Mouse (Mus musculus) hindlimb bud, embryonic 11.5 days (tissue): ENCODE data around the gene C1qtnf6.

Experiments
- DNase-seq: peaks from one replicate; pipeline ENCODE4 v3.0.0-alpha.2; 2012; ENCODE audit warnings: low read depth, low spot score; ENCODE audit errors: extremely low spot score

The C1qtnf6 gene

DNA sequence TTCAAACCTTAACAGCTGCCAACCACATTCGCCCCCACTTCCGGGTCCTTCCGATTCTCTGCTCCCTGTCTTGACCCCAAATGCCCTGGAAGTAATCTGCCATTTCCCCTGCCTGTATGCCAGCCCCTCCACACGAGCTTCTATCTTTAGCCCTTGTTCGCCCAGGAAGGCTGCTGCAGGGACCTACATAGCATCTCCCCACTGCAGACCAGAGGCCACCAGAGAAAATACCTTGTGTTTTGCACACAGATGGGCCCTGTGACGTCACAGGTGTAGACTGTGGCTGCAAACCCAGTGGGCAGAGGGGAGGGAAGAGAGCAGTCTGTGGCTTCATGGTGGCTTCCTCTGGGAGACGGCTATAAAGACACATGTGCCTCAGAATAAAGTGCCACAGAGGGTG, 13.0 kb downstream of the C1qtnf6 start:
- DNase-seq: no peak

- no peak for DNase-seq
Observed at GRCm38 (mm10) chr15:78515759-78516158, 15.5 kb downstream of the C1qtnf6 start.

DNA sequence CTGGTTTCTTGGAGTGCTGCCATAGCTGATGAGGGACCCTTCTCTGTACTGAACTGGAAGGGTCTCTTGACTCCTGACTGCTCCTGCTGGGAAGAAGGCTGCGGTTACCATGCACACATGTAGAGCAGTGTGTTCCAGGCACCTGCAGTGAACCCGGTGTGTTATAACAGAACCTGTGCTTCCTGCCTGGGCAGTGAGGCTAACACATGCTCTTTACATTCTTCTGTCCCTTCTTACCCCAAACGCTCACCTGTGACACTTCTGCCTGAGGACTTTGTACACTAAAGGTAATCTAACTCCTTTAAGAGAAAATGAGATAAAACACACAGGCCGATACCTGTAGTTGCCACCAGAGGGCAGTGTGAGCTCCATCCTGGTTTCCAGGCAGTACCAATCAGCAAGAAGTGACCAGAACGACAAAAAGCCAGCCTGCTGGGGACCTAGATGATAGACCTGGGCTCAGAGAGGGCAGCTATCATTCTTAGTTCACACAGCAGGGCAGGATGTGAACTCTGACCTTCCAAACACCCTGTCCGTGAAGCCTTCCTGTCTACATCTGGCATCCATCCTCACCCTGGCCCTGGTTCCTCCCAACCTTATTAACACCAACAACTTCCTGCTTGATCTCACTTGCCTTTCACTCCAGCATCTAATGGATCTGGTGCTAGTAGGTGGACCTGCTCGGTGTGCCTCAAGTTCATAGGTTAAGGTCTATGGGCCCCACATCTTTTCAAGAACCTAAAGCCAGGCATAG, 16.6 kb downstream of the C1qtnf6 start:
- DNase-seq: peak; percentile 64

DNA sequence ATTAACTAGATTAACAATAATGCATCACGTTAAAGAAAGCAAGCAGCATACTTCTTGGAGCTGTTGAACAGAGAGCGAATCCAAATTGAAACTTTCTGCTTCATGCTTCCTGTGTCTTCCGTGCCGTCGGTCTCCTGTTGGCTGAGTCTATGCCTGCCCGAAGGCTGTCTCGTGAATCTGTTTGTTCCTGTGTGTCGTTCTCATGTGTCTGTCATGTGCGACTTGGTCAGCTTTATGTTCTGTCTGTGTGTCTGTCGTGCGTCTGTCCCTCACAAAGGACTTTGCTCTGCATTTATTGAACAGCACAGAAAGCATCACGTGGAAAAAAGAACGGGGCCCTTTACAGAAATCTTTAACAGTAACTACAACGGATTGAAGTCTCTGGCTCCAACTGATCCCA, 18.2 kb downstream of the C1qtnf6 start:
- no peak for DNase-seq

DNA sequence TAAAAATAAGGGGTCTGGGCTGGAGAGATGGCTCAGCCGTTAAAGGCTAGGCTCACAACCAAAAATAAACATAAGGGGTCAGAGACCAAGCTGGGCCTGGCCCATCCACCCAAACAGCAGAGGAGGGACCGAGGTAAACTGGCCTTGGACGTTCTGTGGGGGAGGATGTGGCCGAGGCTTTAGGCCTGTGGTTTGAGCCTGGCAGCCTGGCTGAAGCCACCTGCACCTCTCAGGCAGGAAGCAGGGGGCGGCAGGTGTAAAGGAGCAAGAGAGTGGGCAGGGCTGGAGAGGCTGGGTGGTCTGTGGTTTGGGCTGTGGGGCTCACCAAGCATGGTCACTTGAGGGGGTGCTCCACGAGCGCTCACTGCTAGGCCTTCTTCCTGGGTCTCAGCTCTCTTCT, 19.3 kb downstream of the C1qtnf6 start:
- no peak for DNase-seq

DNA sequence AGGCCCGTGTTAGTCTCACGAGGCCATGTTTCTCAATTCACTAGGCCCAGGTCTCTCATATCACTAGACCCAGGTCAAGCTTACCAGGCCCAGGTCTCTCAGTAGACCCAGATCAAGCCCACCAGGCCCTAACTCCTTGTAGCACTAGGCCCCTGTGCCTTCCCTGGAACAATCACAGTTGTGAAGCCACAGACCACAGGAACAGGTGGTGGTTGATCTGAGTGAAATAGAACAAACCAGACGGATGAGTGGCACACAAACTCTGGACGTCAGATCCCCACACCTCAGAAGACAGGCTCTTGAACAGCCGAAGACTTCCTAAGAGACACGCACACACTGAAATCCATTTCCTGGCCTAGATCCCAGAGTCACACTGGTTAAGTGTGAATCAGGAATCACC, 20.5 kb downstream of the C1qtnf6 start:
- no peak for DNase-seq

- DNase-seq: no peak
Observed at GRCm38 (mm10) chr15:78510121-78510576, 21.1 kb downstream of the C1qtnf6 start.

GRCm38 (mm10) chr15:78509297-78509899, 21.8 kb downstream of the C1qtnf6 start:
- DNase-seq: no peak

DNA sequence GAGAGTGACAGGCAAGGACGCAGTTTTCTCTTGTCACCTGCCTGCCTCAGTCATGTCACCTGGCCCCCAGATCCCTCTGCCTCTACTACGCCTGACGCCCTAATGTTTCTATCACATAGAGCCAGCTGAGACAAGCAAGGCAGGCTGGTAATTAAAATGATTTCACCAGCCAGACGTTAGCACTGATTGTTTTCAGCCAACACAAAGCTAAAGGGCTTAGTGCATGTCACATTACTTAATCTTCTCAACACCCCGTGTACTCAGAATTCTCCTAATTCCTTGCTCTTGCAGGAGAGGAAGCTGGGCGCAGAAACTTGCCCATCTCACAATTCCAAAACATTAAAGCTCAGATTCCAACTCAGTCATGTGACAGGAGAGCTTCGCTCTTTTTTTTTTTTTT, 22.8 kb downstream of the C1qtnf6 start:
- DNase-seq: no peak

GRCm38 (mm10) chr15:78505541-78505940, 25.7 kb downstream of the C1qtnf6 start:
- no peak for DNase-seq

GRCm38 (mm10) chr15:78504816-78505215, 26.4 kb downstream of the C1qtnf6 start:
- DNase-seq: no peak

DNA sequence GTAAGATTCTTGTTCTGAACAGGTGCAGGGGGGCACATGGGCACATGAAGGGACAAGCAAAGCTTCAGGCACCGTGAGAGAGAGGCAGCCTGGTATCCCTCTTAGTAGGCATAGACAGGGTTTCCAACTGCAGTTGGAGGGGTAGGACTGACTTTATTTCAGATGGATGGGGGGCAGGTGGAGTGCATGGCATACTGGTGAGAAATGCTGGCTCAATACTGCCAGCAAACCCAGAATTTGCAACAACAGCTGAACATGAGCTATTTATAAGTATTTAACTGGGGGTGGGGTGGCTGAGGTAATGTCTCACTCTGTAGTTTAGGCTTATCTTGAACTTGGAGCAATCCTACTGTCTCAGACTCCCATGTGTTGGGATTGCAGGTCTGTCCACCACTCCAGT, 27.2 kb downstream of the C1qtnf6 start:
- DNase-seq: no peak

DNA sequence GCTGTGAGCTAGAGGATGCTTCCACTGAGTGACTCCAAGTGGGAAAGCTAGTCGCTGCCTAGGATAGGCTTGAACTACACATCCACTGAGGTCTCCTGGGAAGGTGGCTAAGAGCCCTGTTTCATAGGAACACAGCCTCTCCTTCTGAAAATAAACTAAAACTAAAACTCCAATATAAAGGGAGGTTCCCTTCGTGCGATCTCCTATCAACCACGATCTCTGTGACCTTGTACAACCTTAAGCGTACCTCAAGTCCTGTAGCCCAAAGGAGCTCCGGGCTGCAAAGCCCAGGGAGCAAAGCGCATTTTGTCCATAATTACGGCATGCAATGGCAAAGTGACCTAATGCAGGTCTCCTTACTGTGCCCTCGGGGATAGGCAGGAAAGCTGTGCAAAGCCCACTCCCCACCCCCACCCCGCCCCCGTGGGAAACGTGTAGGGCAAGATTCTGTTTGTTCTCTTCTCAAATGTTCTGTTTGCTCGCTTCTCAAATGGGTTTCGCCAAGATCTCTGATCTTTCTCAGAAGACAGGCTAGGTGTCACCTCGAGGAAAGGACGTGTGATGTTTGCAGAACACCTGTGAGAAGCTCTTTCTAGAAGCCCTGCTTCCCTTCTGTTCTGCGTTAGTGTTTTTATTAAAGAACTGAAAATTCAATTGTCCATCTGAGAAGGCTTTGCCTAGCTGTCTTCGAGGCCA, 28.6 kb downstream of the C1qtnf6 start:
- no peak for DNase-seq

- DNase-seq: no peak
Observed at GRCm38 (mm10) chr15:78494968-78495406, 36.2 kb downstream of the C1qtnf6 start, which contains the start of gene Il2rb. Gene Il2rb, minus strand, starts transcription at chr15:78495271.

- no peak for DNase-seq
Observed at GRCm38 (mm10) chr15:78493401-78494010, 37.7 kb downstream of the C1qtnf6 start.

DNA sequence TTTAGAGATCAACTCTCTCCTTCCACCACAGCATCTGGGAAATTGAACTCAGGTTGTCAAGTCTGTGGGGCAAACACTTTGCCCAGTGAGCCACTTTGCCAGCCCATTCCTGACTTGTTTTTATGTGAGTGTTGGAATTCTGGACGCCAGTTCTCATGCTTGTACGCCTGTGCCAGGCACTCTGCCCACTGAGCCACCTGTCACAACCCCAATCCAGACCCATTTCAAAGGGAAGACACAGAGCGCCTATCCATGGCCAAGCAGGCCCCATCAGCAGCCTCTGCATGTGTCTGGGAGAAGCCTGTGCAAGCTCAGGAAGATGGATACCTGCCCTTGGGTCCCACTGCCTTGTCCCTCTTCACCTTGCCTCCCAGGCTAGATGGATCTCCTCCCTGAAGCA, 39.9 kb downstream of the C1qtnf6 start:
- DNase-seq: no peak

- DNase-seq: no peak
Observed at GRCm38 (mm10) chr15:78489906-78490305, 41.3 kb downstream of the C1qtnf6 start.

DNA sequence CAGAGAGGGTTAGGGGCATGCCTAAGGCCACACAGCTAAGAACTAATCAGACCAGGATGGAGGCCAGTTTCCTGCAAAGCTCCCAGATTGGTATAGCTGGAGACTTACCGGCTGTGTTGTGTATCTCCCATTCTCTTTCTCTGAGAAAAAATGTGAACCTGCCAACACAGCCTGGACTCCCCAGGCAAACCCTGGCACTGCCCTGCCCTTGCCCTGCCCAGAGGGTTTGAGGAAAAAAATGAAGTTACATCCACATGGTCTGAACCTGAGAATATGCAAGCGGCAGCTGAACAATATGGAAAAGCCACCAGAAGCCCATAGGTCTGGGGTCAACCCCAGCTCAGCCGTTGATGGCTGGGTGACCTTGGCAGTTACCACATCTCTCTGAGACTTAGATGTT, 42.0 kb downstream of the C1qtnf6 start:
- DNase-seq: no peak

DNA sequence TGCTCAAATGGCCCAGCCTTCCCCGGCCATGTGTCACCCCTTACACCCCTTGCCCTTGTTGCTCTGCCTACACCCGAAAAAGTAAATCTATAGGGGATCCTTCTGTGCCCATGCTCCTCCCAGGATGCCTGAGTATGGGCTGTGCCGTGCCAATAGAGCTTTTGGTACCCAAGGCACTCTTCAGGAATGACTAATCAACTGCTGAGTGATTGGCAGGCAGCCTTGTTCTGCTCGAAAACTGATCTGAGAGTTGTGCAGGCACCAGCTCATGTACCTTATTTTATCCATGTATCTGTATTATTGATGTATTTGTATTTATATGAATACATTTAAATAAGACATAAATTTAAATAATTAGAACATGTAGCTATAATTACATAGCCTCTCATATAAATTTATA, 44.1 kb downstream of the C1qtnf6 start:
- DNase-seq: no peak

GRCm38 (mm10) chr15:78486564-78486963, 44.7 kb downstream of the C1qtnf6 start:
- no peak for DNase-seq

DNA sequence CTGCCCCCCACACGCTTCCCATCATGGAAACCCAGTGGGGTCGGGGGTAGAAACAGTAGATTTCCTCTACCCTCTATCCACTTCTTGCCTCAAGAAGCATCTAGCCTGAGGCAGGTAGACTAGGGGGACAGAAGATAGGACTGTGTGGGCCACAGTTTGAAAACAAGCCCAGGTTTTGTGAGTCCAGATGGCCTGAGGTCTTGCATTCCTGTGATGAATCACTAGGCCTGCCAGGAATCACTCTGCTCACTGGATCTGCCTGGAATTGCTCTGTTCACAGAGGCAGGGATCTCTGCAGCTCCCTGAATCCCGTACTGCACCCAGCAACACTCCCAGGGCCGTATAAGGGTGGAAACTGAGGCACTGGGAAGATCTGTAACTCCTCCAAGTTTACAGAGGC, 47.9 kb downstream of the C1qtnf6 start:
- DNase-seq: no peak

- DNase-seq: no peak
Observed at GRCm38 (mm10) chr15:78482518-78482917, 48.7 kb downstream of the C1qtnf6 start.
